Mouse (Mus musculus) CH12.LX (cell line): Measurements from ENCODE around the gene Ngp. TPM values are rescaled to one million over a fixed set of nuclear protein-coding genes. Genes with fewer than 3 reads are reported as not detected.

Experiments used
- DNase-seq: peaks from one replicate; pipeline ENCODE4 v3.0.0-alpha.2; 2013; ENCODE audit errors: extremely low read depth
- H3K27ac ChIP-seq: 2 replicates; pipeline ENCODE4 v1.5.1; 2012; ENCODE audit warnings: low read depth, mild to moderate bottlenecking, control low read depth, moderate library complexity; ENCODE audit not compliant: insufficient read depth
- H3K27me3 ChIP-seq: replicated peaks from 2 replicates; pipeline ENCODE3; 2012; ENCODE audit warnings: inconsistent platforms
- H3K36me3 ChIP-seq, 2 experiments: replicated peaks in 1 of 2; 2 replicates each; pipeline versions ENCODE3 to v1.6.1; 2012; ENCODE audit warnings: inconsistent platforms in 1 of 2, low read length in 1 of 2, mild to moderate bottlenecking in 1 of 2, mixed read lengths in 1 of 2, moderate library complexity in 1 of 2; ENCODE audit not compliant: control insufficient read depth in 1 of 2, insufficient read depth in 1 of 2
- H3K4me1 ChIP-seq, 2 experiments: 2 replicates each; pipeline ENCODE4 v1.6.1; 2012; ENCODE audit warnings: inconsistent platforms in 1 of 2, moderate library complexity in 1 of 2; ENCODE audit not compliant: insufficient read depth in 2 of 2, control insufficient read depth in 1 of 2
- H3K4me2 ChIP-seq: 2 replicates; pipeline ENCODE4 v1.6.1; 2012; ENCODE audit warnings: low read depth, mild to moderate bottlenecking, control low read depth; ENCODE audit not compliant: poor library complexity, insufficient read depth, severe bottlenecking
- H3K4me3 ChIP-seq, 3 experiments: fragments of 150-350 bp in 1 of 3; sonication (generic) in 1 of 3; replicated peaks in 1 of 3; 2 replicates each; pipeline versions ENCODE3 to v1.5.1; 2011 to 2012; ENCODE audit warnings: low read depth in 2 of 3, low read length in 2 of 3, mild to moderate bottlenecking in 2 of 3, moderate library complexity in 2 of 3, control low read depth in 1 of 3, improper control_type of control experiment in 1 of 3, inconsistent platforms in 1 of 3, mixed read lengths in 1 of 3; ENCODE audit not compliant: poor library complexity in 1 of 3
- H3K79me2 ChIP-seq: replicated peaks from 2 replicates; pipeline ENCODE4 v1.6.1; 2012; ENCODE audit warnings: mild to moderate bottlenecking, moderate library complexity; ENCODE audit not compliant: control insufficient read depth, poor library complexity, insufficient read depth, severe bottlenecking; ENCODE audit errors: extremely low read depth
- H3K9ac ChIP-seq: 2 replicates; pipeline ENCODE4 v1.6.1; 2012; ENCODE audit warnings: low read depth, mild to moderate bottlenecking, control low read depth, moderate library complexity; ENCODE audit not compliant: insufficient read depth
- H3K9me3 ChIP-seq: replicated peaks from 2 replicates; pipeline ENCODE3; 2012; ENCODE audit warnings: low read length, inconsistent platforms, mixed read lengths
- BHLHE40 ChIP-seq: IDR thresholded peaks from 2 replicates; pipeline ENCODE4 v1.6.1; 2011; ENCODE audit warnings: mild to moderate bottlenecking, low read depth, low read length, improper control_type of control experiment
- CHD2 ChIP-seq: IDR thresholded peaks from 2 replicates; pipeline ENCODE4 v1.6.1; 2011; ENCODE audit warnings: low read length, improper control_type of control experiment
- E2F4 ChIP-seq: IDR thresholded peaks from 2 replicates; pipeline ENCODE4 v1.6.1; 2011; ENCODE audit warnings: low read depth, low read length, improper control_type of control experiment; ENCODE audit not compliant: insufficient replicate concordance
- GABPA ChIP-seq: IDR thresholded peaks from 2 replicates; pipeline ENCODE4 v1.6.1; 2012; ENCODE audit warnings: low read depth, low read length, improper control_type of control experiment, inconsistent platforms; ENCODE audit not compliant: insufficient replicate concordance
- IRF4 ChIP-seq: IDR thresholded peaks from 2 replicates; pipeline ENCODE4 v1.6.1; 2014; ENCODE audit warnings: low read depth, mild to moderate bottlenecking, inconsistent platforms, low read length, improper control_type of control experiment
- JUN ChIP-seq: IDR thresholded peaks from 2 replicates; pipeline ENCODE4 v1.6.1; 2011; ENCODE audit warnings: low read depth, mild to moderate bottlenecking, low read length, improper control_type of control experiment, moderate library complexity; ENCODE audit not compliant: insufficient read depth
- KAT2A ChIP-seq: IDR thresholded peaks from 2 replicates; pipeline ENCODE4 v1.6.1; 2012; ENCODE audit warnings: low read length, improper control_type of control experiment, inconsistent platforms; ENCODE audit not compliant: insufficient replicate concordance
- MAZ ChIP-seq: IDR thresholded peaks from 2 replicates; pipeline ENCODE4 v1.6.1; 2012; ENCODE audit warnings: low read depth, mild to moderate bottlenecking, inconsistent platforms, low read length, improper control_type of control experiment, moderate library complexity
- MYC ChIP-seq: IDR thresholded peaks from 2 replicates; pipeline ENCODE4 v1.6.1; 2011; ENCODE audit warnings: low read depth, mild to moderate bottlenecking, improper control_type of control experiment, low read length
- SIN3A ChIP-seq: IDR thresholded peaks from 2 replicates; pipeline ENCODE4 v1.6.1; 2012; ENCODE audit warnings: low read length, improper control_type of control experiment, inconsistent platforms
- SMC3 ChIP-seq: IDR thresholded peaks from 2 replicates; pipeline ENCODE4 v1.6.1; 2011; ENCODE audit warnings: low read depth, low read length, improper control_type of control experiment
- USF2 ChIP-seq: conservative IDR thresholded peaks from 2 replicates; pipeline ENCODE4 v1.6.1; 2011; ENCODE audit warnings: low read depth, low read length, improper control_type of control experiment
- ZC3H11A ChIP-seq: IDR thresholded peaks from 2 replicates; pipeline ENCODE4 v1.6.1; 2012; ENCODE audit warnings: low read depth, mild to moderate bottlenecking, inconsistent platforms, low read length, improper control_type of control experiment
- ZKSCAN1 ChIP-seq: IDR thresholded peaks from 2 replicates; pipeline ENCODE4 v1.6.1; 2012; ENCODE audit warnings: low read depth, inconsistent platforms, low read length, improper control_type of control experiment, borderline replicate concordance
- ZMIZ1 ChIP-seq: IDR thresholded peaks from 2 replicates; pipeline ENCODE4 v1.6.1; 2012; ENCODE audit warnings: low read depth, mild to moderate bottlenecking, inconsistent platforms, low read length, improper control_type of control experiment
- dilution Hi-C: fragments of 300-500 bp; cut with MboI; formaldehyde crosslinking; loops from 2 replicates; pipeline ENCODE4 v1.14.3; 2020; ENCODE audit warnings: low sequenced_read_pairs; ENCODE audit not compliant: extremely low pct_unique_long_range_greater_than_20kb, extremely low pct_ligation_motif_present
- in situ Hi-C: fragments of 300-500 bp; cut with MboI; formaldehyde crosslinking; loops from 3 replicates; pipeline ENCODE4 v1.14.3; 2019; ENCODE audit warnings: low sequenced_read_pairs, low pct_ligation_motif_present, low pct_unique_long_range_greater_than_20kb, mixed read lengths
- polyA plus RNA-seq: library from polyadenylated mRNA; unstranded; fragments of >175 nt; gene quantifications from 2 replicates; pipeline ENCODE4 v1.2.1, GENCODE M21; 2012; ENCODE audit warnings: low read depth; ENCODE audit not compliant: insufficient read length
- total RNA-seq, 2 experiments: library from RNA; depleted of rRNA; stranded (reverse); fragments of 300-350 nt in 1 of 2; fragments of >200 nt in 1 of 2; gene quantifications; 2 replicates each; pipeline ENCODE4 v1.2.3; 2012 to 2014

Gene Ngp
- total and polyA plus RNA-seq, 3 experiments, result not detected

DNA sequence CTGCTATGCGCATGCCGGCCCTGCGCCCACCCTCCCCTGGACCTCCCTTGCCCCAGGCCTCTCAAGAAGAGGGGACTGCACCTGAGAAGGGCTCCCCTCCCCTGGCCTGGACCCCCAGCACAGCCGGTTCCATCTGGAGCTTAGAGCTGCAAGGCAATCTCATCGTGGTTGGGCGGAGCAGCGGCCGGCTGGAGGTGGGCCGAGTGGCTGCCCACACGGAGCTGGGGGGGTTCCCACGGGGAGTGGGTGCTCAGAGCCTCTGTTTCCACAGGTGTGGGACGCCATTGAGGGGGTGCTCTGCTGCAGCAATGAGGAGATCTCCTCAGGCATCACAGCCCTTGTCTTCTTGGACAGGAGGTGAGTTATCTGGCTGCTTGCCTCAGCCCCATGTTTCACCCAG lies 38.3 kb upstream of the Ngp start:
- no peak for TF ChIP-seq ZKSCAN1
- no peak for TF ChIP-seq ZMIZ1
- no peak for TF ChIP-seq SMC3
- TF ChIP-seq SIN3A, result no peak
- TF ChIP-seq CHD2, result no peak
- TF ChIP-seq BHLHE40, result no peak
- TF ChIP-seq MAZ, result no peak
- TF ChIP-seq E2F4, result no peak
- no peak for TF ChIP-seq USF2
- TF ChIP-seq GABPA, result no peak
- DNase-seq, result no peak
- dilution Hi-C loops, result no loop called here
- in situ Hi-C loops, result no loop called here
- no peaks in the 10 kb centered on the region for H3K27me3 ChIP-seq
- H3K4me3 ChIP-seq, result no peak overlapping the region
- no peak overlapping the region for H3K9ac ChIP-seq
- no peaks in the 10 kb centered on the region for H3K9me3 ChIP-seq
- no peaks in the 10 kb centered on the region for H3K4me1 ChIP-seq
- H3K27ac ChIP-seq, result no peak overlapping the region
- H3K79me2 ChIP-seq, result no peaks in the 10 kb centered on the region
- no peak overlapping the region for H3K4me2 ChIP-seq
- peaks cover 91 to 98% of the 10 kb centered on the region in 2 experiments for H3K36me3 ChIP-seq

DNA sequence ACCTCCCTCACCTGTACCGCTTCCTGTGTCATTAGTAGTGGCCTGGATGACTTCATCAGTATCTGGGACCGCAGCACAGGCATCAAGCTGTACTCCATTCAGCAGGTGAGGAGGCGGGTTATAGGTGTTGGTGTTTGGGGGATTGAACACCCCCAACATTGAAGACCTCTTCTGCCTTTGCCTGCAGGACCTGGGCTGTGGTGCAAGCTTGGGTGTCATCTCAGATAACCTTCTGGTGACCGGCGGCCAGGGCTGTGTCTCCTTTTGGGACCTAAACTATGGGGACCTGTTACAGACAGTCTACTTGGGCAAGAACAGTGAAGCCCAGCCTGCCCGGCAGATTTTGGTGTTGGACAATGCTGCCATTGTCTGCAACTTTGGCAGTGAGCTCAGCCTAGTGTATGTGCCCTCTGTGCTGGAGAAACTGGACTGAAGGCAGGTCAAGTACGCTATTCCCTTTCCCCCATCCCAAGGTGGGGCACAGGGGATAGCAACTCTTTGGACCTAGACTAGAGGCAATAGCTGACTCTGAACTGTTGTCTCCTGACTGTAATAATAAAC lies 35.1 kb upstream of the Ngp start:
- H3K4me1 ChIP-seq, result no peaks in the 10 kb centered on the region
- DNase-seq, result no peak
- no peaks in the 10 kb centered on the region for H3K27me3 ChIP-seq
- H3K4me2 ChIP-seq, result no peak overlapping the region
- H3K9me3 ChIP-seq, result no peaks in the 10 kb centered on the region
- no peak overlapping the region for H3K27ac ChIP-seq
- dilution Hi-C loops, result no loop called here
- no peaks in the 10 kb centered on the region for H3K79me2 ChIP-seq
- H3K4me3 ChIP-seq, result no peak overlapping the region
- H3K9ac ChIP-seq, result no peak overlapping the region
- peaks cover 93 to 98% of the 10 kb centered on the region in 2 experiments for H3K36me3 ChIP-seq
- in situ Hi-C loops, result no loop called here
- TF ChIP-seq ZMIZ1 (no peak), IRF4 (no peak)
- TF ChIP-seq, all 38 proteins: peak for 0

DNA sequence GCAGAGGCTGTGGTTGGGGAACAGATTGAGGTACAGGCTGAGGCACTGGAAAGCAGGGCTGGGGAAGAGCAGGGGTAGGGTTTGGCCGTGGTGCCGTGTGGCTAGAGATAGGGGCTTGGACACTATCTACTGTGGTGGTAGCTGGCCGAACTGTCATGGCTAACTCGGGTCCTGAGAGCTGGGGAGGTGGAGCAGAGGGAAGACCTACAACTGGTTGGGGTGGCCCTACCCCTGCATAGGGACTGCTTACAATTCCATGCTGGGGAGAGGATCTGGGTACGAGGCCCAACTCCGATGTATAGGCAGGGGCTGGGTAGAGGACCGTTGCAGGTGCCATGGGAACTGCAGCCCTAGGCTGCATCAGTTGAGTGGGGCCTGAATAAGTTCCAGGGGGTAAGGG lies 31.5 kb upstream of the Ngp start:
- TF ChIP-seq SIN3A (no peak), MAZ (no peak), ZC3H11A (no peak), MYC (no peak), JUN (no peak), KAT2A (no peak)
- H3K4me3 ChIP-seq, result no peak overlapping the region
- H3K9me3 ChIP-seq, result no peaks in the 10 kb centered on the region
- H3K79me2 ChIP-seq, result no peaks in the 10 kb centered on the region
- no peak overlapping the region for H3K9ac ChIP-seq
- H3K27me3 ChIP-seq, result no peaks in the 10 kb centered on the region
- H3K4me1 ChIP-seq, result no peaks in the 10 kb centered on the region
- DNase-seq, result no peak
- H3K4me2 ChIP-seq, result no peak overlapping the region
- no peak overlapping the region for H3K27ac ChIP-seq
- in situ Hi-C loops (no loop called here), dilution Hi-C loops (no loop called here)
- peaks cover 97 to 99% of the 10 kb centered on the region in 2 experiments for H3K36me3 ChIP-seq
